Mouse (Mus musculus) hindbrain, postnatal 0 days (tissue): ENCODE results near the gene Grin2a. TPM values are rescaled to one million over a fixed set of nuclear protein-coding genes. Genes with fewer than 3 reads are reported as not detected.

ENCODE experiments used
- ATAC-seq: fragments of 200-750 bp; cut with Nextera tagmentation; 2 replicates; pipeline ENCODE4 v1.8.0; 2017; ENCODE audit warnings: mild to moderate bottlenecking, moderate TSS enrichment, moderate library complexity
- DNase-seq: peaks from one replicate; pipeline ENCODE4 v3.0.0-alpha.2; 2015; ENCODE audit warnings: low spot score
- H3K27ac ChIP-seq: fragments of 300-500 bp; sonication (generic); 2 replicates; pipeline ENCODE4 v1.5.1; 2014; ENCODE audit warnings: mild to moderate bottlenecking
- H3K27me3 ChIP-seq: fragments of 300-500 bp; sonication (generic); 2 replicates; pipeline ENCODE4 v1.6.1; 2014; ENCODE audit warnings: low read length, mixed read lengths; ENCODE audit not compliant: insufficient read depth
- H3K36me3 ChIP-seq: fragments of 300-500 bp; sonication (generic); 2 replicates; pipeline ENCODE4 v1.6.1; 2014; ENCODE audit warnings: low read length, mixed read lengths; ENCODE audit not compliant: insufficient read depth
- H3K4me1 ChIP-seq: fragments of 300-500 bp; sonication (generic); 2 replicates; pipeline ENCODE4 v1.6.1; 2014; ENCODE audit warnings: antibody characterized with exemption, low read length, mixed read lengths; ENCODE audit not compliant: insufficient read depth
- H3K4me2 ChIP-seq: fragments of 300-500 bp; sonication (generic); 2 replicates; pipeline ENCODE4 v1.6.1; 2014; ENCODE audit warnings: low read depth, mild to moderate bottlenecking, low read length, moderate library complexity, mixed read lengths
- H3K4me3 ChIP-seq: fragments of 300-500 bp; sonication (generic); 2 replicates; pipeline ENCODE4 v1.5.1; 2014; ENCODE audit warnings: low read length
- H3K9ac ChIP-seq: fragments of 300-500 bp; sonication (generic); replicated peaks from 2 replicates; pipeline ENCODE4 v1.6.1; 2014; ENCODE audit warnings: mild to moderate bottlenecking, low read length, moderate library complexity, mixed read lengths
- H3K9me3 ChIP-seq: fragments of 300-500 bp; sonication (generic); 2 replicates; pipeline ENCODE4 v1.6.1; 2016; ENCODE audit warnings: low read length, mixed read lengths
- CTCF ChIP-seq: IDR thresholded peaks from 2 replicates; pipeline ENCODE4 v1.5.1; 2016; ENCODE audit warnings: antibody characterized with exemption, control low read depth, low read depth
- WGBS: fragments of 180-500 bp; shearing (Covaris S2); extraction: QIAGEN DNeasy Blood & Tissue Kit; methylation state at CpG from one replicate; pipeline ENCODE4 v1.1.7; 2014; 5-methylcytosine and 5-hydroxymethylcytosine counted together
- polyA plus RNA-seq: library from polyadenylated mRNA; unstranded; fragments of >200 nt; fragmentation: Nextera tagmentation; extraction: Ambion mirVana; gene quantifications from 2 replicates; pipeline ENCODE4 v1.2.1, GENCODE M21; 2015
- total RNA-seq: library from RNA; depleted of rRNA; stranded (reverse); fragments of >200 nt; gene quantifications from 2 replicates; pipeline ENCODE4 v1.2.3, GENCODE M21; 2014

Gene Grin2a
- total and polyA plus RNA-seq, 2 experiments from 2014 or later: 6.8 to 21.5 TPM

DNA sequence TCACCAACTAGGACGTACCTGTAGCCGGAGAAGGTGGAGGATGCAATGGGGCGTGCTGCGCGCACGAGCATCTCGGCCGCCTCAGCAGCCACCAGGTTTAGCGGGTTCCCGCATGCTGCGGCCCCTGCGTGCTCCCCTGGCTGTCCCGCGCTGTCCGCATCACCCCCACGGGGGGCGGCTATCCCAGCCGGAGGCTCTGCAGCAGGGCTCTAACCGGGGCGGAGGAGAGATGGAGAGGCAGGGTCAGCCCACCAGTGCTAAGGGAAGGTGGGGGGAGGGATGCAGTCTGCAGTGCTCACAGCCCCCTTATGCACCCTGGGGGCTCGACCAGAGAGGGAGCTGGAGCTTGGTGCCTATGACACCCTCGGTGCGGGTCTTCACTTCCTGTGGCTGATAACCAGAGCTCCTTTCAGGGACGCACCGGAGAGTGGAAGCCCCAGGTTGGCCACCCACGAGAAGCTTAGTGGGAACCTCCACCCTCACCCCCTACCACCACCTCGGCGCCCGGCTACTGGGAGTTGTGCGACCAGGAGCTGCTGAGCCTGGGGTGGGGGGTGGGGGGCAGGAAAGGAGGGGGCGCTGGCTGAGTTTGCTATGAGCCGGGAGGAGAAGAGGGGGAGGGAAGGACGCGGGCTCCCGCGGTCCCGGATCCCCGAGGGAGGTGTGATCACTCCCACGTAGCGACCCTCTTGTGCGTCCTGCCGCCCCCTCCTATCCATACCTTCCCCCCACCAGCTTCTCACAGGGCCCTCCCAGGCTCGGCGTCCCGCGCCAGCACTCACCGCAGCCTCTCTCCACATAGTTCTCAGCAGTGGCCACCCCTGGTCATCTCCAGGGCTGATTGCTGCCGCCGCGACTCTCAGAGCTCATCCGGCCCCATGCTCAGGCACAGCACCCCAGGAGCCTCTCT lies 1.1 kb downstream of the Grin2a start:
- ATAC-seq (peak; percentile 52), DNase-seq (peak; percentile 24)
- Histone ChIP-seq H3K36me3 (no peaks in the 10 kb centered on the region), H3K4me3 (peak overlapping the region; percentile 59), H3K4me1 (no peaks in the 10 kb centered on the region), H3K9ac (peak overlapping the region; percentile 61), H3K4me2 (peak overlapping the region; percentile 87), H3K27ac (peak overlapping the region; percentile 78; the same call in 1 of the 2 replicates), H3K9me3 (no peaks in the 10 kb centered on the region), H3K27me3 (0 out of 2 replicates have a peak, but pooled peaks cover 3% of the 10 kb centered on the region)
- WGBS: 2% methylated on average over 40 of the region's 51 CpGs
- no peak for TF ChIP-seq CTCF

- H3K4me1 ChIP-seq: no peaks in the 10 kb centered on the region
- no peaks in the 10 kb centered on the region for H3K36me3 ChIP-seq
- H3K9me3 ChIP-seq: no peaks in the 10 kb centered on the region
- DNase-seq: peak; percentile 87
- H3K27me3 ChIP-seq: 0 out of 2 replicates have a peak, but pooled peaks cover 3% of the 10 kb centered on the region
- TF ChIP-seq CTCF: peak; percentile 94
- peak overlapping the region; percentile 61 for H3K9ac ChIP-seq
- WGBS: 1% methylated on average over 39 of the region's 39 CpGs
- H3K27ac ChIP-seq: peak overlapping the region; percentile 78; the same call in 1 of the 2 replicates
- ATAC-seq: peak; percentile 80
- peak overlapping the region; percentile 87 for H3K4me2 ChIP-seq
- peak overlapping the region; percentile 59 for H3K4me3 ChIP-seq
Measured at GRCm38 (mm10) chr16:9993255-9994040, 1.9 kb downstream of the Grin2a start.

DNA sequence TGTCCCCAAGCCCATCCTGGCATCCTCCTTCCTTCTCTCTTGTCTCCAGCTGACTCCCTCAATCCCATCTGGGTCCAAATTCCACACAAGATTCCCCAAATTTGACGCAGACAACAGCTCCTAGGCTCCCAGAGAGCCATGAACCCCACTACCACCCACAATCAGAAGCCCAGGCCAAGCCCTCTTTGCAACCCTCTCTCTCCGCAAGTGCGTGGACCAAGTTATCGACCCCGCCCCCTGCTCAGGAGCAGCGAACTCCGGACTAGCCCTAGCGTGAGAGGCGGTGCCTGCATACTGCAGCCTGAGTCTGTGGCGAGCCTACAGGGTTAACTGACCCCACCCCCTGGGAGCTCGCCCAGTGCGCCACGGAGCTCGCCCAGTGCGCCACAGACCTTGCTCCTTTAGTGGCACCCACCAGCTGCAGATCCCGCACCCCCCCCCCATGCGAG lies 2.6 kb downstream of the Grin2a start:
- peak overlapping the region; percentile 22; the same call in 1 of the 2 replicates for H3K9ac ChIP-seq
- 0 out of 2 replicates have a peak, but pooled peaks cover 3% of the 10 kb centered on the region for H3K27me3 ChIP-seq
- DNase-seq (peak; percentile 28), ATAC-seq (no peak)
- H3K27ac ChIP-seq: no peak overlapping the region
- peak overlapping the region; percentile 87 for H3K4me2 ChIP-seq
- H3K4me1 ChIP-seq: no peaks in the 10 kb centered on the region
- no peaks in the 10 kb centered on the region for H3K9me3 ChIP-seq
- H3K4me3 ChIP-seq: peak overlapping the region; percentile 59
- no peak for TF ChIP-seq CTCF
- 2% methylated on average over 16 of the region's 17 CpGs for WGBS
- H3K36me3 ChIP-seq: no peaks in the 10 kb centered on the region

GRCm38 (mm10) chr16:9992076-9992772 lies 3.1 kb downstream of the Grin2a start:
- no peak for DNase-seq
- Histone ChIP-seq H3K27ac (no peak overlapping the region), H3K4me2 (peak overlapping the region; percentile 87), H3K9ac (0 out of 2 replicates have a peak overlapping the region, but pooled peaks have one; percentile 22), H3K4me1 (no peaks in the 10 kb centered on the region), H3K9me3 (no peaks in the 10 kb centered on the region), H3K36me3 (no peaks in the 10 kb centered on the region), H3K4me3 (peak overlapping the region; percentile 59), H3K27me3 (0 out of 2 replicates have a peak, but pooled peaks cover 3% of the 10 kb centered on the region)
- no peak; the same call in 1 of the 2 replicates for TF ChIP-seq CTCF
- ATAC-seq: no peak
- 21% methylated on average over 34 of the region's 34 CpGs for WGBS

DNA sequence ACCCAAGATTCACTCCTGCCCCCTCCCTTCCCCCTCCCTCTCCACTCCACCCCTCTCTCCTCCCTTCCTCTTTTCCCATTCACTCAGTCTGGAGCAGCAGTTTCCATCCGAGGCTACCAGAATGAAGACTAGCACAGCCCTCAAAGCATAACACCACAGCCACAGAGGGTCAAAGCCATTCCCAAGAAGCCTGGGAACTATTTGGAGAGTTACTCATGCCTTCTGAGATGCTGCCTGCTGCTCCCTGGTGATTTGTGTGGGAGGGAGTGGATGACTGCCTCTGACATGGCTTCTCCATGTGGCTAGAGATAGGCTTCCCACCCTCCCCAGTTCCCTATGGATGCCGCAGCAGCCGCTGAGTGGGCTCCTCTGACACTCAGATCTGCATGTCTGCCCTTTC lies 10.3 kb downstream of the Grin2a start:
- H3K9me3 ChIP-seq: no peaks in the 10 kb centered on the region
- DNase-seq (no peak), ATAC-seq (no peak)
- no peak overlapping the region for H3K27ac ChIP-seq
- H3K27me3 ChIP-seq: no peaks in the 10 kb centered on the region
- H3K36me3 ChIP-seq: no peaks in the 10 kb centered on the region
- WGBS: 60% methylated on average over 3 of the region's 3 CpGs
- no peak overlapping the region for H3K4me3 ChIP-seq
- no peak overlapping the region for H3K9ac ChIP-seq
- TF ChIP-seq CTCF: no peak
- H3K4me2 ChIP-seq: no peak overlapping the region
- H3K4me1 ChIP-seq: no peaks in the 10 kb centered on the region

- 32% methylated on average over 2 of the region's 2 CpGs for WGBS
- TF ChIP-seq CTCF: no peak
Measured at GRCm38 (mm10) chr16:9980641-9981040, 14.7 kb downstream of the Grin2a start.

More at GRCm38 (mm10) chr16:9980641-9981040, 14.7 kb downstream of the Grin2a start:
- ATAC-seq (no peak), DNase-seq (no peak)
- Histone ChIP-seq H3K27me3 (no peaks in the 10 kb centered on the region), H3K9ac (no peak overlapping the region), H3K27ac (no peak overlapping the region), H3K4me2 (no peak overlapping the region), H3K4me3 (no peak overlapping the region), H3K9me3 (no peaks in the 10 kb centered on the region), H3K36me3 (no peaks in the 10 kb centered on the region), H3K4me1 (no peaks in the 10 kb centered on the region)
